In the genomic region with DNA sequence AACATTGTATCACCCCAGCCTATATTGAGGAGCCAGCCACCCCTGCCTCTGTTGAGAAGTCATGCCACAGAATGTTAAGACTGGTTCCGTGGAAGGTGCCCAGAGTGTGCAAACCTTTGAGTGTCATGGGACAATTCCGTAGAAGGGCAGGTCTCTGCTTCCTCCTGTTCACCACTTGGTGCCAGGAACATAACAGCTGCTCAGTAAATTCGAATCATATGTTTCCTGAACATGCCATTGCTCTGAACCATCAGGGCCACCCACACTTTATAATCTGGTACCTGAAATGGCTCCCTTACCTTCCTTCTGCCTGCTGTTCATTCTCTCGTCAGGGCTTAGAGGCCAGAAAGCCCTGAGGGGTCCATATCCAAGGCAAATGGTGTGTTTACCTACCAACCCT, we compare ENCODE assay signal across 18 mouse cellular contexts.
"Had no signal": no experiment of that assay in that cellular context is flagged by ENCODE, and none has a peak within 500 bp of the region (broad histone marks: within the 10 kb centered on the region; RNA-seq: fewer than 3 reads in every experiment).

No protein-coding gene starts in this region.

- DNase-seq: cerebellum, adult 2 months; cerebellum, adult 8-10 months; cerebellum, adult 9-10 months; cerebellum, adult 9-11 months; cerebellum, postnatal 10 days; cerebellum, postnatal 14 days; cerebellum, postnatal 25 days; cerebellum, postnatal 36 days; embryo, embryonic 11 days; forebrain, postnatal 0 days; gastrocnemius, adult 2 months; gastrocnemius, postnatal 10 days; gastrocnemius, postnatal 14 days; gastrocnemius, postnatal 25 days; gastrocnemius, postnatal 36 days; heart, adult 11 months; heart, adult 18-20 months; heart, adult 2 months had no signal
